Mouse (Mus musculus) cerebellum, adult 2 months (tissue): ENCODE measurements at regions not wholly inside any gene's neighbourhood (a gene's known extent, or its start where the extent isn't known, plus 50 kb on each side); places are given as distances from the start of the nearest gene placed in this dataset.

Experiments used
- CTCF ChIP-seq: fragments of 200-500 bp; IDR thresholded peaks from 2 replicates; pipeline ENCODE4 v1.5.1; 2011; ENCODE audit warnings: low read depth, mild to moderate bottlenecking, control low read depth, low read length, moderate library complexity, borderline replicate concordance; ENCODE audit not compliant: insufficient read depth
- POLR2A ChIP-seq: fragments of 200-500 bp; IDR thresholded peaks from 2 replicates; pipeline ENCODE4 v1.6.1; 2011; ENCODE audit warnings: low read length, control low read depth, borderline replicate concordance; ENCODE audit not compliant: insufficient read depth

DNA sequence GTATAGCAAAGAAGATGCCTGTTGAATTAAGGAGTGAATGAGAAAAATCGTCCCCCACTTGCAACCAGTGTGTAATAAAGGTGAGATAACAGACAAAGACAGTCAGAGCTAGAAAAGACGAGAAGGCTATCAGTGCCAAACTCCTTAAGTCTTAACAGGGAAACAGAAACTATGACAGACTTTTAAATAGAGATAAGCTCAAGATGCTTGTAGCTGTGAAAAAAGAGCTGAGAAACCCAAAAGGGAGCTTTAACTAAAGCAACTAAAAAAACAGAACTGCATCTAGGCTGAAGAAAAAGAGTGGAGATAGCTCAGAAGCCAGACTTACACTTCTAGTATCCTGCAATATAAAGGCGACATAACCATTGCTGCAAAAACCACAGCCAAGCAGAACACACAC lies 87.8 kb upstream of the Tprg start:
- no peak for TF ChIP-seq POLR2A
- no peak for TF ChIP-seq CTCF
